9 mouse cellular contexts compared by ENCODE assay signal in genomic region chr9:14559430-14559829, GRCm38 (mm10). TPM values are rescaled to one million over a fixed set of nuclear protein-coding genes. Genes with fewer than 3 reads are reported as not detected.
DNase-seq lines count a peak whose midpoint lies in the region; ATAC-seq lines count a peak whose summit lies in the region.
"Had no signal": no experiment of that assay in that cellular context is flagged by ENCODE, and none has a peak within 500 bp of the region (broad histone marks: within the 10 kb centered on the region; RNA-seq: fewer than 3 reads in every experiment).

No protein-coding gene starts in this region.

- no peak overlapping the region for H3K4me2 ChIP-seq in midbrain, embryonic 16.5 days (ENCODE audit: low read length)

- H3K4me3 ChIP-seq in midbrain, embryonic 16.5 days (ENCODE audit: low read depth, low read length), result no peak overlapping the region

- 85% methylated on average over 10 of the region's 10 CpGs for WGBS in midbrain, embryonic 16.5 days

- H3K4me1 ChIP-seq in midbrain, embryonic 16.5 days (ENCODE audit: control insufficient read depth, insufficient read depth, low read length), result no peaks in the 10 kb centered on the region

- peaks cover 15% of the 10 kb centered on the region for H3K36me3 ChIP-seq in midbrain, embryonic 16.5 days (ENCODE audit: control insufficient read depth, insufficient read depth, low read length)

- ATAC-seq in midbrain, embryonic 16.5 days, result no peak

- DNase-seq in lung, adult 18-20 months, result peak; percentile 19 to 20
- DNase-seq in lung, postnatal 4 days, result no peak
- peak; percentile 7 for DNase-seq in c-Kit-positive CD71-negative TER-119-negative erythroid progenitor cells, embryonic 14.5 days (ENCODE audit: low read depth)
- DNase-seq in kidney, postnatal 25 days, result peak; percentile 9 to 49
- peak; percentile 67 for DNase-seq in right cerebral cortex, postnatal 25 days
- no peak for DNase-seq in spleen, adult 12 weeks (ENCODE audit: low spot score)
- no peak for DNase-seq in cerebellum, postnatal 25 days

- H3K9me3 ChIP-seq in midbrain, embryonic 16.5 days (replicated peaks; ENCODE audit: control insufficient read depth, low read length, poor library complexity, severe bottlenecking), result no peaks in the 10 kb centered on the region

- no peak overlapping the region for H3K9ac ChIP-seq in midbrain, embryonic 16.5 days (ENCODE audit: low read depth, low read length)

- no peaks in the 10 kb centered on the region for H3K27me3 ChIP-seq in midbrain, embryonic 16.5 days (ENCODE audit: control insufficient read depth, insufficient read depth, low read depth, low read length)

- no peak overlapping the region for H3K27ac ChIP-seq in midbrain, embryonic 16.5 days (ENCODE audit: low read length)

RNA-seq across cellular contexts. Expression of gene Cwc15, which starts 59.0 kb away (rescaled TPM):
- polyA plus RNA-seq in midbrain, embryonic 16.5 days (2015; fragmentation: Nextera tagmentation; extraction: Ambion mirVana), result 145 TPM in 2 replicates

RNA-seq across cellular contexts. Expression of gene Kdm4d, which starts 59.1 kb away (rescaled TPM):
- 0.63 and 1.3 TPM in 2 replicates for polyA plus RNA-seq in midbrain, embryonic 16.5 days (2015; fragmentation: Nextera tagmentation; extraction: Ambion mirVana)
- polyA plus RNA-seq: small intestine, adult 2 months had no signal

Comparison
In these comparisons a context has a peak if more than half of its experiments do, and no peak if none do; other contexts are left out.
1. DNase-seq: peak in lung, adult 18-20 months (2 of 2), c-Kit-positive CD71-negative TER-119-negative erythroid progenitor cells, embryonic 14.5 days (single experiment), kidney, postnatal 25 days (2 of 2) and right cerebral cortex, postnatal 25 days (single experiment); none in lung, postnatal 4 days (0 of 2), spleen, adult 12 weeks (single experiment) and cerebellum, postnatal 25 days (0 of 2).